Mouse (Mus musculus) cerebellum, postnatal 14 days (tissue): ENCODE measurements at regions not wholly inside any gene's neighbourhood (a gene's known extent, or its start where the extent isn't known, plus 50 kb on each side); places are given as distances from the start of the nearest gene placed in this dataset.
A peak's percentile ranks its signal among the peaks of the same experiment; 100 is the strongest.
"Not testable (repeated sequence)": the region's sequence is repeated elsewhere in the genome, so short reads cannot be mapped to it uniquely, and the experiment has no call there.

Source experiments
- DNase-seq, 2 experiments: peaks; one replicate each; pipeline ENCODE4 v3.0.0; 2021; ENCODE audit warnings: mixed read lengths in 2 of 2

- no peak for DNase-seq
These were observed 440.2 kb upstream of the Hsf2 start for GRCm38 (mm10) chr10:57046021-57046420.

GRCm38 (mm10) chr10:57046891-57047290 is 439.3 kb upstream of the Hsf2 start:
- DNase-seq: peak in 1 of 2 experiments; percentile 16

DNA sequence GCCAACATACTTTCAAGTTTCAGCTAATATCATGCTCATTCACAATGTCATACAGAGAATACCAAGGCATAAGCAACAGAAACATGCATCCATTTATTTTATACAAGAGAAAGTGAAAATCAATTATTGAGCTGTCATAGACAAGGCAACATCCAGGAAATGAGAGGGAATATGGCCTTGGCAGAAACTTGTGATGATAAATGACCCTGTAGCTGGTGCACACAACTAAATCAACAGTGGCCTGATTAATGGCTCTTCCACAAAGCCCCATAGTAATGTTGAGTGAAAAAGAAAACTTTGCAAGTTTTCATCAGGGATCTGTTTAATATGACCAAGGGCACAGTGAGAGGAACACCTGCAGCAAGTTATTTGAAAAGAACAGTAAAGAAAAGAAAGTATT is 438.5 kb upstream of the Hsf2 start:
- no peak for DNase-seq

DNA sequence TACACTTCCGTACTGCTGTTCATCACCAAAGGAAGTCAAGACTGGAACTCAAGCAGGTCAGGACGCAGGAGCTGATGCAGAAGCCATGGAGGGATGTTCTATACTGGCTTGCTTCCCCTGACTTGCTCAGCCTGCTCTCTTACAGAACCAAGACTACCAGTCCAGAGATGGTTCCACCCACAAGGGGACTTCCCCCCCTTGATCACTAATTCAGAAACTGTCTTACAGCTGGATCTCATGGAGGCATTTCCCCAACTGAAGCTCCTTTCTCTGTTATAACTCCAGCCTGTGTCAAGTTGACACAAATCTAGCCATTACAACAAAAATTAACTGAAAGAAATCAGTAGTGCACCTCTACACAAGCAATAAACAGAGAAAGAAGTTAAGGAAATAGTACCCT is 432.8 kb upstream of the Hsf2 start:
- DNase-seq: not testable (repeated sequence)

- DNase-seq: no peak
These were observed 396.1 kb upstream of the Hsf2 start for GRCm38 (mm10) chr10:57090131-57090530.

DNA sequence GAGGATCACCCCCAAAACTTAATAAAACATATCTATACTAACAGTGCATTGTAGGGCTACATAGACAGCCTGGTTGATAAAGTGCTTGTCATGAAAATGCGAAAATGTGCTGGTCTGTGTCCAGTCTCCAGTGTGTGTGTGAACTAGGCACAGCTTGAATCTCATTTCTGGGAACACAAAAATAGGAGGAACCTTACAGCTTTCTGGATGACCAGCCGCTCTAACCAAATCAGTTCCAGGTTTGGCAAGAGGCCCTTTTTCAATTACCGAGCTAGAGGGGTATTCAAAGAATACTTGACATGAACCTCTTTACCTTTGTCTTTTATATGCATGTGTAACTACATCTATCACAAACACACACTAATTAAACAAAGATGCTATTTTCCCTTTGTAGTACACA is 390.3 kb upstream of the Hsf2 start:
- DNase-seq: peak; percentile 64 to 74

DNA sequence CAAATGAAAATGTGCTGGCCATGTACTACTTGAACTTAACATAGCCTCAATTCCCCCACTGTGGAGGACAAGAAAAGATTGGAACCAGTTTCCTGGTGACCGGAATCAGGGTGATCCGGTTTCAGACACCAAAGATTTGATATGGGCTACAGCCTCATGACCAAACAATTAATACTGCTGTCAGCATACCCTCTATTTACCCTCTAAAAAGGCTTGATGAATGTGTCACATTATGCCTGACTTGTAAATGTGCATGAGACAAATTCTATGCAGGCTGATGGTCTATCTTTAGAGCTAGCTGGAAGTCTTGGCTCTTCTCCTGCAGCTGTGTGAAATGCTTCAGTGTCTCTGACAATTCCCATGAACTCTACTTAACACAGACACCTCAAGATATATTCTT is 372.8 kb upstream of the Hsf2 start:
- DNase-seq: no peak

DNA sequence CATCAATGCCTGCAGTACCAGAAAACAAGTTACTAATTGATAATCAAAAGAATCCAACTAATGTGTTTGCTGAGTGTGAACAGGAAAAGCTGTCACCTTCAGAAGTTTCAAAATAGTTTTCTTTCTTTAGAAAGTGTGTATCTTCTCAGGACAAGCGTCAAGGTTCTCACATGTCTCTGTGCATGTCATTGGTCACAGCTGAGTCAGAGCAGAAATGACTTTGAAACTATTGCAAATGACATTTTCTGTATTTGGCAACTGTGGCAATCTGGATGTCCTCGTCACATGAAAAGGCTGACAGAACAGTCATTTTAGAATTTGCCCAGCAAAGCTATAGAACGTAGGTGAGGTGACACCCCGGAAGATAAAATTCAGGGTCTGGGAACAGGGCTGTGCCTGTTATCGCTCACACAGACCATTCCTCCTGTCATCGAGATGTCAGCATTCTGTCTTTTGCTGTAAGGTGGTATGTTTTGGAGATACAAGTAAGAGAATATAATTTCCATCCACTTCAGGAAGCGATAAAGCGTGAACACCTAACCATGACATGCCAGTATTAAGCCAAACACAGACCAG is 371.4 kb upstream of the Hsf2 start:
- DNase-seq: no peak

GRCm38 (mm10) chr10:57121514-57121913 is 364.7 kb upstream of the Hsf2 start:
- no peak for DNase-seq

GRCm38 (mm10) chr10:57127185-57127584 is 359.0 kb upstream of the Hsf2 start:
- no peak for DNase-seq

DNA sequence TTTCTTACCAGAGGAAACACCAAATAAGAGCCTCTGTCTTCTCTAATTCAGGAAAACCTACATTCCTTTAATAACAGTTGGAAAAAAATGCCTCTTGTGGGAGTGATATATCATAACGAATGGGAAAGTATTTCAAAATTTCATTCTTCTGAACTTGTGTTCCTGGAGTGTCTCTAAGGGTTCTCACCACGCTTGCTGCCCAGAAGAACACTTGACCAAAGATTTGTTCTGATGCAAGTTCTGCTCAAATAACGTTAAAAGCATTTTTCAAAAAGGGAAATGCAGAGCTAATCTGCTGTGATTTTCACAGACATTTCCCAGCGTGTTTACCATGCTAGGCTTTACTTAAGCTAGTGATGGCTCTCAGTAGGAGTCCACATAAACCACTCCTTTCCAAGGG is 329.8 kb upstream of the Hsf2 start:
- no peak for DNase-seq

GRCm38 (mm10) chr10:57156912-57157311 is 329.3 kb upstream of the Hsf2 start:
- no peak for DNase-seq

DNA sequence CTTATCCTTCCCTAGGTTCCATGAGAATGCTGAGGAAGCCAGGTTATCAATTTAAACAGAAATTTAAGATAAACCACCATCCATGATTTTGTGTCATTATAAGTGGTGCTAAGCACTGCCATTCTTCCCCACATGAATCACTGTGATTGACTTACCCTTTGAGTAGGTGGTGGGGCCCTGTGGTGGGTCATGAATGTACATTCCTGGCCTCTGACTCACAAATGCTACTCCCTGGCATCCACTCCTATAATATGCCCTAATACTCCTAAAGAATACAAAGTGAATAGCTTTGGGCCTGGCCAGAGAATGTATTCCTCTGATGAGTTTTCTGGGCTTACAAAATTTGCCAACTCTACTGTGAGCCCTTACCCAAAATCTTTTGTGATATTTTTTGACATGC is 325.6 kb upstream of the Hsf2 start:
- no peak for DNase-seq

GRCm38 (mm10) chr10:57163359-57163758 is 322.8 kb upstream of the Hsf2 start:
- no peak for DNase-seq

GRCm38 (mm10) chr10:57183560-57183959 is 302.6 kb upstream of the Hsf2 start:
- DNase-seq: peak; percentile 72 to 78

DNA sequence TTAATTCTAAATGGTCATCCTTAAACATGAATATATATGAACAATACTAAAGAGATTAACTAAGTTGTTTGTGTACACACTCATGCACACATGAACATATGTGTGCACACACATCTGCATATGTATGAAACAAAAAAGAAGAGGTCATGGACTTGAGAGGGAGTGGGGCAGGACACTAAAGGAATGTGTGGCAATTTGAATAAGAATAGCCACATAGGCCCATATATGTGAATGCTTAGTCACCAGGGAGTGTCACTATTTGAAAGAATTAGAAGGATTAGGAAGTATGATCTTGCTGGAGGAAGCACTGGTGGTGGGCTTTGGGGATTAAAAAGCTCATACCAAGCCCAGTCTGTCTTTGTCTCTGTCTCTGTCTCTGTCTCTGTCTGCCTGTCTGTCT is 275.5 kb upstream of the Hsf2 start:
- no peak for DNase-seq

DNA sequence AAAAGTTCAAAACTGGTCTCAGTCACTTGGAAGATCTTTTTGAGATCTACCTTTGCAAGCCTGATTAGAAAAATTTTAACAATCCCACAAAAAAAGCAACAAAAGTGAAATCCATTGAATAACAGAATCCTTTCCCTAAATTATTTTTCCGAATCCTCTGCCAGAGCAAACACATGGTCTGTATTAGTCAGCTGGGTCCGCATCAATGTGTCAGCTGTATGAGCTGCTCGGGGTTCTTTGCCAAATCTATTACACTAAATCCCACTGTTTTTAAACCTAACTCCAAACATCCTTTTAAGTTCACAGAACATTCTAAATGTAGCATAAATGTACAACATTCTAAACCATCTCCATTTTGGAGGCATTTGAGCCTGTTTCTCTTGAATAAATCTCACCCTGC is 255.1 kb upstream of the Hsf2 start:
- DNase-seq: no peak

- no peak for DNase-seq
These were observed 205.0 kb upstream of the Hsf2 start for GRCm38 (mm10) chr10:57281220-57281619.

DNA sequence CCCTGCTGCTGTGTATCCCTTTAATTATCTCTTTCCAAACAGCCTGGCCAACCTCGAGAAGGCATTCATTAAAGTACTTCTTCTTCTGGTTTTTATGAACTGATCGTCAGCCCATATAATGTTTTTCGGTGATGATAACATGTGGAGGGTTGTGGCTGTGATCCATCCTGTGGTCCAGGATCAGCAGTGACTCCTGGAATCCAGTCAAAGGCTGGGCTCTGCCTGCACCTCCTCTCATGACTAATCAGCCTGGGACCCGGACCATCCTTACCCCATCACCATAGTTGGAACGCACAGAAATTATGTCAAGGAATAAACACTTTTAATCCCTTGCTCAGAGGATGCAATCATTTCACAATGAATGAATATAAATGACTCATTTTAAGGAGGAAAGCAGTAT is 203.3 kb upstream of the Hsf2 start:
- no peak for DNase-seq

DNA sequence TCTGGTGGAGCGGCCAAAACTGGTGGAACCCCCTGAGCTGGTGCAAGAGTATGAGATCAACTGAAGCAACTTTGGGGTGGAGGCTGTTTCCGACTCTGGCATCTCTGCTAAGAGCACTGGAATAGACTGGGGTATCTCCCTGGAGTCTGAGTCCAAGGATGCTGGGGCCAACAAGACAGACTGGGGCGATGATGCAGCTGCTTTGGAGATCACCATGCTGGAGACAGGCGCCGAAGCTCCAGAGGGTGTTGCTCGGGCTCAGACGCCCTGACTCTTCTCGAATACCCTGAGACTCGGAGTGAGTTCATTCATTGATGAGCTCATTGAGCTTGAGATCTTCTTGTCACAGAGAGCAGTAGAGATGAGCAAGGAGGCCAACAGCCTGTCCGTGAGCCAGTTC is 194.6 kb upstream of the Hsf2 start:
- no peak for DNase-seq

- peak; percentile 4 to 35 for DNase-seq
These were observed 172.4 kb upstream of the Hsf2 start for GRCm38 (mm10) chr10:57313799-57314198.

- peak; percentile 35 to 58 for DNase-seq
These were observed 169.1 kb upstream of the Hsf2 start for GRCm38 (mm10) chr10:57317067-57317466.

DNA sequence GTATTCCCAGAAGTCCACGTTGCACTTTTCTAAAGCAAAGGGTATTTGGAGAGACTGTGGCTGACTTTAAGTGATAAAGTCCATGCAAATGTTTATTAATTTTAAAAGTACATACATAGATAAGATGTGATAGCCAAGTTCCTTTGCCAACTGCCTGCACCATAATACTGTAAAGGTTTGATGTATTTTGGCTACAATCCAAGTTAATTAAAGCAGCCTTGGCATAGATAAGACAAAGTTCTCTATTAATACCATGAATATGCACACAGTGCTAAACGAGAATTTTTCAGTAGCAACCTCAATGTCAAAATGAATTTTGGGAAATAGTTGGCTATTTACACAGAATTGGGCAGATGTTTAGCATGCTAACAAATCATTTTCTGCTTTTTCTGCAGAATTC is 167.0 kb upstream of the Hsf2 start:
- DNase-seq: no peak

GRCm38 (mm10) chr10:57322717-57323424 is 163.3 kb upstream of the Hsf2 start:
- DNase-seq: no peak

GRCm38 (mm10) chr10:57324226-57324625 is 162.0 kb upstream of the Hsf2 start:
- DNase-seq: peak; percentile 10 to 13
